Mouse (Mus musculus): Measurements from ENCODE around the gene Zbtb7b. TPM values are rescaled to one million over a fixed set of nuclear protein-coding genes. Genes with fewer than 3 reads are reported as not detected.

The Zbtb7b gene
- polyA plus RNA-seq, 1 experiment from 2014 or later: 0.82 TPM

DNA sequence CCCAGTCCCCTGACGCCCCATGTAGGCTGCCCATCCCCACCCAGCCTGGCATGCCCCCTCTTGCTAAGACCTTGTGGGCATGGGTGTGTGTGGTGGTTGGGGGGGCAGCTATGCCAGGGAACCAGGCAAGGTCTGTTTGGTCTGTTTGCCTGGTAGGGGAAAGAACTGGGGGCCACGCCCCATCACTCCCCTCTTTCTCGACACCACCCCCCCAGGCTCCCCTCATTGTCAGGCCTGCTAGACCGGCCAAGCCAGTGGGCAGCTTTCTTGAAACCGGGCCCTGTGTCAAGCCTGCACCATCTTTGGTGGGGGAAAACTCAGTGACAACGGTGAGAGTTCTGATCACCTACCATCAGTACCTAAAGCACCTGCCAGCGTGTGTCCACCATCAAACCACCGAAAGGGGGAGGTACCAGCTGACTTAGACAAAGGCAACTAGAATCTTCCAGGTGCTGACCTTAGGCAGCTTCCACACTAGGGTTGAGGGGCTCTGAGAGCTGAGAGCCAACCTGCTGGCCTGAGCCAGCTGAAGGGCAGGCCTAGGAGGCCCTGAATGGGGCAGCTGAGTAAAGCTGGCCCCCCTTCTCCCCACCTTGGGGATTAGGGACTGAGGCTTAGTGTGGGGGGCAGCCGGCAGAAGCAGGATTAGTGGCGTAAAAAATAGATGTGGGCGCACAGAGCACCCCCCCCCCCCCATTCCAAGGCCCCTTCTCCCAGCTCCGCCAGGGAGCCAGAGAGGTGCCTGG lies 10.1 kb downstream of the Zbtb7b start:
- no peak overlapping the region for H3K4me2 ChIP-seq
- H3K27ac ChIP-seq (replicated peaks): no peak overlapping the region
- H3K36me3 ChIP-seq: no peaks in the 10 kb centered on the region
- ATAC-seq (ENCODE audit: low FRiP score, low read depth): no peak
- 71% methylated on average over 10 of the region's 12 CpGs for WGBS
- no peaks in the 10 kb centered on the region for H3K9me3 ChIP-seq
- no peak overlapping the region for H3K9ac ChIP-seq
- no peak overlapping the region for H3K4me3 ChIP-seq
- no peaks in the 10 kb centered on the region for H3K27me3 ChIP-seq
- H3K4me1 ChIP-seq (replicated peaks): peaks cover 3% of the 10 kb centered on the region; the same call in 1 of the 2 replicates

DNA sequence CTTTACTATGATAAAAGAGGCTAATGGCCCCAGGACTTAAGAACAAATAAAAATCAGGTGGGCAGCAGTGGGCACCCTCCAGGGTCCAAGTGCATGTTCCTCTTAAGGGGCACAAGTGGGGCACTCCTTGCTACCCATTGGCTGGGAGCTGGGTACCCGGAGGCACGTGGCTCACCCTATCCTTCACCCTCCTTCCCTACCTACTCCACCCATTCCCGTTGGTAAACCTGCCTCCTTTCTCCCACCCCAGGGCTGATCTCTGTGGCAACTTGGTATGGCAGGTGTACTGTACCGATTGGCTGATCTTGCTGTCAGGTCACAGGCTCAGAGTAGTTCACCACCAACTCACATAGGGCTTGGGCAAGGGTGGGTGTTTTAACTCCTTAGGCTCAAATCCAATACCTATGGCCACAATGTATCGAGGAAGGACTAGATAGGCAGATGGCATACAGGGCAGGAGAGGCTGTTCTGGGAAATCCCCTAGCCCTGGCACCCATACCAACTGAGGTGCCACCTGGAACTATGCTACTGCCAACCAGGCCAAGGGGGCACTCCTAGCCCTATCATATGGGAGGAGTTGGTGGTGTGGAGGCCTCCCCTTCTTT lies 10.8 kb downstream of the Zbtb7b start:
- Histone ChIP-seq H3K27ac (replicated peaks) (no peak overlapping the region), H3K9me3 (no peaks in the 10 kb centered on the region), H3K36me3 (no peaks in the 10 kb centered on the region), H3K4me2 (no peak overlapping the region), H3K4me1 (replicated peaks) (peaks cover 6% of the 10 kb centered on the region), H3K9ac (no peak overlapping the region), H3K4me3 (no peak overlapping the region), H3K27me3 (no peaks in the 10 kb centered on the region)
- no peak for ATAC-seq (ENCODE audit: low FRiP score, low read depth)
- WGBS: 87% methylated on average over 5 of the region's 5 CpGs

DNA sequence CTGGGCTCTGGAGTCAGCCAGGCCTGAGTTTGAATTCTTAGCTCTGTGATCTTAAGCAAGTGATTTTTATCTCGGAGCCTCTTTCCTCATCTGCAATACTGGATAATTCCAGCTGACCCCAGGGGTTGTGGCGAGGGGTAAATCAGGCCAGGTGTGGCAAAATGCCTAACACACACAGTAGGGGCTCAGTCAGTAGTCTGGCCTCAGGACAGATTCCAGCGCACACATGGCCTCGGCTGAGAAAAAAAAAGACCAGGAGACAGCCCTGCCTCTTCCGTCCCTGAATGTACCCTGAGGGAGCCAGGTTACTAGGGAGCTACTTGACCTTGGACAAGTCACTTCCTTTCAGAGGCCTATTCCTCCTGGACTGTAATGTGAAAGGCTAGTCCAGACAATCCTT lies 11.6 kb downstream of the Zbtb7b start:
- Histone ChIP-seq H3K27ac (replicated peaks) (no peak overlapping the region), H3K4me3 (no peak overlapping the region), H3K9ac (no peak overlapping the region), H3K27me3 (no peaks in the 10 kb centered on the region), H3K9me3 (no peaks in the 10 kb centered on the region), H3K4me1 (replicated peaks) (peaks cover 11% of the 10 kb centered on the region), H3K4me2 (no peak overlapping the region), H3K36me3 (no peaks in the 10 kb centered on the region)
- ATAC-seq (ENCODE audit: low FRiP score, low read depth): no peak
- 89% methylated on average over 5 of the region's 5 CpGs for WGBS

DNA sequence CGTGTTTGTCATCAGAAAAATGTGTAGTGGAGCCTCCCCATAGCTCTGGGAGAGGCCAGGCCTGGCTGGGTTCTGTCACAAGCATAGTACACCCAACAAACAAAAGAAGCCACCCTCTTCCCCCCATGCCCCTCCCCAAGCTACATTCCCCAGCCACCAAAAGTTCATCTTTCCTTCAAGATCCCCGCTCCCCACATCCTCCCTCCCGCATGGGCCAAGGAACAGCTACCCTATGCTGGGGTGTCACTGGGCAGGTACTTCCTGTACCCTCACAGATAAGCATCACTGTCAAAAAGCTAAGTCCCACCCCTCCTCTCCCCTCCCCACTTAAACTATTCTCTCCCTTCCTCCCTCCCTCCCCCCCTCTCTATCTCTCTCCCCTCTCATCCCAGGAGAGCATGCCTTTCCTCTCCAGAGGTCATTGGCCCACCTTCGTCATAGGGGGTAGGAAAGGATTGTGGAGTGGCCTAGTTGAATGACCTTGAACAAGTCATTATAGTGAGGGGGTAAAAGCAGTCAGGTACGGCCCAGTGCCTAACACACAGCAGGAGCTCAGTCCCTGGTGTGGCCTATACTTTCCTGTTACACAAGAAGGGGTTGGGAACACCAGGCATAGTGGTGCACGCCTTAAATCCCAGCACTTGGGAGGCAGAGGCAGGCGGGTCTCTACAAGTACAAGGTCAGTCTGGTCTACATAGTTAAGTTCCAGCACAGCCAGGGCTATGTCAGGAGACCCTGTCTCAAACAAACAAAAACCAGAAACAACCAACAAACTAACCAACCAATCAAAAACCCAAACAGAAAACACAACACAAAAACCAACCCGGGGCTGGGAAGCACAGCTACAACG lies 12.3 kb downstream of the Zbtb7b start:
- Histone ChIP-seq H3K27me3 (no peaks in the 10 kb centered on the region), H3K9me3 (no peaks in the 10 kb centered on the region), H3K4me2 (no peak overlapping the region), H3K36me3 (no peaks in the 10 kb centered on the region), H3K27ac (replicated peaks) (no peak overlapping the region), H3K4me3 (no peak overlapping the region), H3K9ac (no peak overlapping the region), H3K4me1 (replicated peaks) (peaks cover 15% of the 10 kb centered on the region)
- 87% methylated on average over 9 of the region's 9 CpGs for WGBS
- no peak for ATAC-seq (ENCODE audit: low FRiP score, low read depth)

DNA sequence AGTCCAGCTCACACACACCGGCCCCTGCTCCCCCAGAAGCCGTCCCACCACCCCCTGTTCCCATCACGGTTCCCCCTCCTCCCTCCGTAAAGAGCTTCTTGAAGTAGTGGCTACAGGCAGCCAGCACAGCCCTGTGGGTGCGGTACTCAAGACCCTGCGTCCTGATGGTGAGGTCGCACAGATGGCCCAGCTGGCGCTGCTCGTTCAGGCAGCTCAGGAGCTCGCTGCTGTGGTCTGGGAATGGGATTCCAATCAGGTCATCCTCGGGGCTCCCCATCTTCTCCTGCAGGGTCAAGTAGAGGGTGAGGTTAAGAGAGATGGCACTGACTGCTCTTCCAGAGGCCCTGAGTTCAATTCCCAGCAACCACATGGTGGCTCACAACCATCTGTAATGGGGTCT lies 13.3 kb downstream of the Zbtb7b start:
- Histone ChIP-seq H3K27ac (replicated peaks) (no peak overlapping the region), H3K36me3 (no peaks in the 10 kb centered on the region), H3K4me1 (replicated peaks) (peaks cover 15% of the 10 kb centered on the region), H3K9ac (no peak overlapping the region), H3K27me3 (no peaks in the 10 kb centered on the region), H3K9me3 (no peaks in the 10 kb centered on the region), H3K4me2 (no peak overlapping the region), H3K4me3 (no peak overlapping the region)
- WGBS: 85% methylated on average over 11 of the region's 11 CpGs
- no peak for ATAC-seq (ENCODE audit: low FRiP score, low read depth)

DNA sequence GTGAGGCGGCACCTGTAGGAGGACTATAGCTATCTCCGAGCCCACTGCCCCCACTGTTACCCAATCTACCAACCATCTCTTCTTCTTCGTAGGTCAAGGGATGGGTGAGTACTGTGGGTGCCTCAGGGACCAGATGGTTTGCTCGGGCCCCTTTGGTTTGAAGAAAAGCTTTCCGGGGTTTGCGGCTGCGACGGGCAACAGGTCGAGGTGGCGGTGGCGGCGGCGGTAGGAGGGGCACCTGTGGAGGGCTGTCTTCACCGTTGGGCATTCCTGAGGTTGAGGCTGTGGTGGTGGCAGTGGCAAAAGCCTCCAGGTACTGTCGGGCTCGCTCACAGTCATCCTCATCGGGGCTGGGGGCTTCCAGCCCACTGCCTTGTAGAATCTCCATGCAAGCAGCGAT lies 13.9 kb downstream of the Zbtb7b start:
- Histone ChIP-seq H3K9me3 (no peaks in the 10 kb centered on the region), H3K9ac (no peak overlapping the region), H3K36me3 (no peaks in the 10 kb centered on the region), H3K27ac (replicated peaks) (no peak overlapping the region), H3K4me2 (no peak overlapping the region), H3K4me1 (replicated peaks) (peaks cover 15% of the 10 kb centered on the region), H3K27me3 (no peaks in the 10 kb centered on the region), H3K4me3 (no peak overlapping the region)
- no peak for ATAC-seq (ENCODE audit: low FRiP score, low read depth)
- 94% methylated on average over 18 of the region's 18 CpGs for WGBS

DNA sequence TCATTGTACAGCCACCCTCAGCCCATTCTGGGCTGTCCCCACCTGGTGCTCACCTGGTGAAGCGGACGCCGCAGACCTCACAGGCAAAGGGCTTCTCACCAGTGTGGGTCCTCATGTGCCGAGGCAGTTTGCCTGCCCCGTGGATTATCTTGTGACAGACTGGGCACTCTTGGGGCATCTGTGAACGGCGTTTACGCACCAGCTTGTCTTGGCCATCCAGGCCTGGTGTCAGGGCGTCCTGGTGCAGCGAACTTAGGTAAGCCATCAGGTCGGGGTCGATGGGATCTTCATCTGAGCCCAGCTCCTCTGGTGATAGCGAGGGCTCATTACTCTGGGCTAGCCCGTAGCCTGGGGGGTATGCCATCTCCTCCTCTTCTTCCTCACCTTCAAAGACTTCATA lies 14.3 kb downstream of the Zbtb7b start:
- 97% methylated on average over 14 of the region's 14 CpGs for WGBS
- no peak overlapping the region for H3K27ac ChIP-seq (replicated peaks)
- no peaks in the 10 kb centered on the region for H3K27me3 ChIP-seq

DNA sequence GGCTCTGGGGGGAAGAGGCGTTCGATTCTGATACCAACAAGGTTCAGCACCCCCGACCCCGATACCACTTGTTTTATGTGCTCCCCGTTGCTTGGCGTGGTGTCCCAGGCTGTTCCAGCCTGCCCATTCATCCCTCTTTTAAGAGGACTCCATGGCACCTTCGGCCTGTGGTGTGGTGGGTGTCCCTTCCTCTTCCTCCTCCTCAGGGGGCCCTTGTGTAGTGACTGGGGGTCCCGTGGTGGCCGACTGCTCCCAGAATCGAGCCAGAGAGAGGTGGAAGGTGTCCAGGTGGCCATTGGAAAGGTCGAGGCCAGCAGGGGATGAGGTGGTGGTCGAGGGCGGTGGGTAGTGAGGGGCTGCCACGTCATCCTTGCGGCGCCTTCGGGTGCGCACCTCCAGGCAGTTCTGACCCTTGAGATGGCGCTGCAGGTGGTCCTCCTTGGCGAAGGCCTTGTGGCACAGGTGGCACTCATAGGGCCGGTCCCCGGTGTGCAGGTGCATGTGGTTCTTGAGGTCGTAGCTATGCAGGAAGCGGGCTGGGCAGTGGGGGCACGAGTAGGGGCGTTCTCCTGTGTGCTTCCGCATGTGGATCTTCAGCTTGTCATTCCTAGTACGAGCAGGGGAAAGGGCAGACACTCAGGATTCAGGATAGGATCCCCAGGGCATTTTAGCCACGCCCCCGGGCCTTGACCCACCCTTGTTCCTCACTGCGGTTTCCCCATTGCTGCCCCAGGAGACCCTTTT lies 15.0 kb downstream of the Zbtb7b start:
- Histone ChIP-seq H3K27ac (replicated peaks) (no peak overlapping the region), H3K9ac (no peak overlapping the region), H3K9me3 (no peaks in the 10 kb centered on the region), H3K4me2 (peak overlapping the region; percentile 86), H3K27me3 (no peaks in the 10 kb centered on the region), H3K4me1 (replicated peaks) (peaks cover 15% of the 10 kb centered on the region), H3K4me3 (no peak overlapping the region), H3K36me3 (no peaks in the 10 kb centered on the region)
- WGBS: 86% methylated on average over 31 of the region's 31 CpGs
- no peak for ATAC-seq (ENCODE audit: low FRiP score, low read depth)

More for the DNA sequence above, 14.3 kb downstream of the Zbtb7b start:
- Histone ChIP-seq H3K9me3 (no peaks in the 10 kb centered on the region), H3K36me3 (no peaks in the 10 kb centered on the region), H3K4me2 (no peak overlapping the region), H3K4me3 (no peak overlapping the region), H3K9ac (no peak overlapping the region), H3K4me1 (replicated peaks) (peaks cover 15% of the 10 kb centered on the region)
- no peak for ATAC-seq (ENCODE audit: low FRiP score, low read depth)

DNA sequence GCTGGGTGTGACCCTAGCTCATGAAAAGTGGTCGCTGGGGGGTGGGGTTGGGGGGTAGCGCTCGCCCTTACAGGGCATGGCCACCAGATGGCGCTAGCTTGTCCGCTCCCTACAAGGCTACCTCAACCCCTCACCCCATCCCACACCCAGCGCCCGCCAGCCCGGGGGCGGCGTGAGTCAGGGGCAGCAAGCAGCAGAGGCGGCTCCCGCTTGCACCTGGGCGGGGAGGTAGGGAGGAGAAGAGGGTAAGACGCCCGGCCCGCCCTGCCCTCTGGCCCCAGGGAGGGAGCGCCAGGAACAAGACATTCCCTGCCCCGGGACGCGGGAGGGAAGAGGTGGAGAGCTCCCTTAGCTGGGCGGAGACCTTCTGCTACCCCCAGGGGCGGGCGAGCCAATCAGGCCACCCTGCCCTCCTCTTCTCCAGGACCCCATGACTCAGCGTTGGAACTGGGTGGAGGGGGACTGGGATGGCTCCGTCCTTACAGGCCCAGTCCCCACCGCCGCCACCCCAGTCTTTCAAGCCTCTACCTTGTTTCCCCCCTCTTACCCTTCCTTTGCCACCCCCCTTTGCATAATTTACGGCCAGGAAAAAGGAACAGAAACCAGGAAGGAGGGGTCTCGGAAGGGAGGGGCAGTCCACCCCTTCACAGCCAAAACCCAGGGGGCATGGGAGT lies 16.0 kb downstream of the Zbtb7b start:
- Histone ChIP-seq H3K27me3 (no peaks in the 10 kb centered on the region), H3K4me2 (peak overlapping the region; percentile 86), H3K4me3 (peak overlapping the region; percentile 48), H3K27ac (replicated peaks) (no peak overlapping the region; the same call in 1 of the 2 replicates), H3K9ac (peak overlapping the region; percentile 57), H3K4me1 (replicated peaks) (peaks cover 15% of the 10 kb centered on the region), H3K9me3 (no peaks in the 10 kb centered on the region), H3K36me3 (no peaks in the 10 kb centered on the region)
- under 1% methylated on average over 24 of the region's 29 CpGs for WGBS
- peak; percentile 89 for ATAC-seq (ENCODE audit: low FRiP score, low read depth)

DNA sequence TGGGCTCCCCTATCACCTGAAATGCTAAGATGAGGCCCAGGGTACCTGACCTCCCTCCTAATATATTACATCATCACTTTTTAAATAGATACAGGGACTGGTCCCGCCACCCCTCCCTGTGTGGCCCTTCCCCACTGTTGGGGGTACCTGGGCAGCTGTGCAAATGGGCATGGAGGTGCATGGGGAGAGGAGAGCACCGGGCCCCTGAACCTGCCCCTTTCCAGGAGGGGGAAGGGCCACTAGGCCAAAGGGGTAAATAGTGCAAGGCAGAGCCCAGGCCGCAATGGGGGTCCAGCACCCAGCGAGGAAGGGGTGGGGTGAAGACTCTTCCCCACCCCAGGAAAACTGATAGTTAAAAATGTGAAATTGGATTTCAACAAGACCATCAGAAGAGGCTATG lies 16.7 kb downstream of the Zbtb7b start:
- Histone ChIP-seq H3K4me1 (replicated peaks) (peaks cover 15% of the 10 kb centered on the region), H3K4me3 (no peak overlapping the region), H3K27me3 (no peaks in the 10 kb centered on the region), H3K27ac (replicated peaks) (no peak overlapping the region), H3K36me3 (no peaks in the 10 kb centered on the region), H3K9ac (no peak overlapping the region), H3K4me2 (peak overlapping the region; percentile 86), H3K9me3 (no peaks in the 10 kb centered on the region)
- WGBS: 69% methylated on average over 4 of the region's 4 CpGs
- peak; percentile 9; the same call in 1 of the 2 replicates for ATAC-seq (ENCODE audit: low FRiP score, low read depth)

DNA sequence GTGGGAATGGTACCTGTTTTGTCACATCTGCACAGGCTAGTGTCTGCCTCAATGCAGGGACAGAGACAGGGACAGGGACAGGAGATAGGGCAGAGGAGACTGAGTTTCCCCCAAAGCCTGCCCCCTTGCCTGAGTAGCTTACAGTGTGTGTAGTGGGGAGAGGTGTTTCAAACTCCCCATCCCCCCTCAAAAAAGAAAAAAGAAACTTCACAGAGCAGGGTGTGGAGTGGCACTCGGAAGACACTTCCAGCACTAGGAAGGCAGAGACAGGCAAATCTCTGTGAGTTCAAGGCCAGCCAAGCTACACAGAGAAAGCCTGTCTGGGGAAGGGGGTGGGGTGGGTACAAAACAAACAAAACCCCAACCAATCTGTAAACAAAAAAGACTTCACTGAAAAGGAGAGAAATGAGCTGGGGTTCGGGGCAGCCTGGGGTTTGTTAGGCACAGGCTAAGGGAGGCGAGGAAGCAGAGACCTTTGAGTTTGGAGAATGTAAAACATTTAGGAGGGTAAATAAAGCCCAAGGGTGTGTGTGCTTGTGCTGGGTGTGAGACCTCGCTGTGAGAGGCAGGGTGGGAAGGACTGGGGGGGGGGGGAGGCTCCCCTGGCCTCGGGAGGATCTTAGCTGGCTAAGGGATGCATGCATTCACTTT lies 20.9 kb downstream of the Zbtb7b start:
- no peak overlapping the region for H3K4me3 ChIP-seq
- no peak for ATAC-seq (ENCODE audit: low FRiP score, low read depth)
- no peak overlapping the region for H3K9ac ChIP-seq
- no peaks in the 10 kb centered on the region for H3K36me3 ChIP-seq
- no peak overlapping the region for H3K4me2 ChIP-seq
- H3K4me1 ChIP-seq (replicated peaks): peaks cover 11% of the 10 kb centered on the region
- no peaks in the 10 kb centered on the region for H3K27me3 ChIP-seq
- H3K9me3 ChIP-seq: no peaks in the 10 kb centered on the region
- WGBS: 47% methylated on average over 5 of the region's 5 CpGs
- H3K27ac ChIP-seq (replicated peaks): no peak overlapping the region

All from hindbrain, embryonic 15.5 days (tissue).